Mouse (Mus musculus) pancreas, adult 10 weeks (tissue): Measurements from ENCODE around the gene Ppp3ca. TPM values are rescaled to one million over a fixed set of nuclear protein-coding genes. Genes with fewer than 3 reads are reported as not detected.

Experiments used
- polyA plus RNA-seq: library from polyadenylated mRNA; stranded (reverse); fragments of 350-450 nt; fragmentation: Illumina TruSeq; extraction: RNeasy Lipid Tissue Mini Kit (QIAGEN cat#74804); gene quantifications from one replicate; pipeline ENCODE4 v1.2.3, GENCODE M21; 2015; ENCODE audit warnings: low read depth, low replicate concordance; ENCODE audit not compliant: insufficient read depth

Gene Ppp3ca
- polyA plus RNA-seq = 8.8 TPM

DNA sequence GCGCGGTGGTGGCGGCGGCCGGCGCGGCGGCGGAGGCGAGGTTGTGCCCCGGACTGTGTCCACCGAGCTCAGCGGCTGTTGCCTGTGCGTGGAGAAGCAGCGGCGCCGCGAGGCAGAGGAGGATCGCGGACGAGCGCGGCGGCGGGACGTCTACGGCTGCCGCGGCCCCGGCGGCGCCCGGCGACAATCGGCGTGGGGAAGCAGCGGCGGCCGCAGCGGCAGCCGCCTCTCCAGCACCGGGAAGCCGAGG is at the start of gene Ppp3ca:
Gene Ppp3ca (plus strand): TSS at position 15 of the 250 bp plus-strand sequence.

